Mouse (Mus musculus): ENCODE data around the gene Gm27179. TPM values are rescaled to one million over a fixed set of nuclear protein-coding genes. Genes with fewer than 3 reads are reported as not detected.
"Not testable (repeated sequence)": the region's sequence is repeated elsewhere in the genome, so short reads cannot be mapped to it uniquely, and the experiment has no call there.

Gm27179 gene
- total RNA-seq, 1 experiment from 2014 or later: not detected

- not testable (repeated sequence) for ATAC-seq (replicated peaks; ENCODE audit: insufficient number of reproducible peaks, low FRiP score, low TSS enrichment, poor library complexity, severe bottlenecking)
These were observed 24.3 kb downstream of the Gm27179 start for GRCm38 (mm10) chr14:69488001-69488400.

- ATAC-seq (replicated peaks; ENCODE audit: insufficient number of reproducible peaks, low FRiP score, low TSS enrichment, poor library complexity, severe bottlenecking): peak; percentile 51
These were observed 26.7 kb downstream of the Gm27179 start for GRCm38 (mm10) chr14:69485466-69486135.

- not testable (repeated sequence) for ATAC-seq (replicated peaks; ENCODE audit: insufficient number of reproducible peaks, low FRiP score, low TSS enrichment, poor library complexity, severe bottlenecking)
These were observed 38.3 kb downstream of the Gm27179 start for GRCm38 (mm10) chr14:69473941-69474646.

GRCm38 (mm10) chr14:69473322-69473721 lies 39.0 kb downstream of the Gm27179 start:
- not testable (repeated sequence) for ATAC-seq (replicated peaks; ENCODE audit: insufficient number of reproducible peaks, low FRiP score, low TSS enrichment, poor library complexity, severe bottlenecking)

GRCm38 (mm10) chr14:69470122-69470708 lies 42.1 kb downstream of the Gm27179 start:
- ATAC-seq (replicated peaks; ENCODE audit: insufficient number of reproducible peaks, low FRiP score, low TSS enrichment, poor library complexity, severe bottlenecking): 0 out of 2 replicates have a peak, but pooled peaks have one; percentile 37

GRCm38 (mm10) chr14:69467612-69468366 lies 44.6 kb downstream of the Gm27179 start:
- ATAC-seq (replicated peaks; ENCODE audit: insufficient number of reproducible peaks, low FRiP score, low TSS enrichment, poor library complexity, severe bottlenecking): not testable (repeated sequence)

- ATAC-seq (replicated peaks; ENCODE audit: insufficient number of reproducible peaks, low FRiP score, low TSS enrichment, poor library complexity, severe bottlenecking): not testable (repeated sequence)
These were observed 47.9 kb downstream of the Gm27179 start for GRCm38 (mm10) chr14:69464465-69464864.

Other genes with a start within 250 kb of the Gm27179 start
- gene Synb, start 218.2 kb downstream of the Gm27179 start, total RNA-seq (2017): 0.11 TPM in 1 of 3 replicates, not detected in the others
- 5.2 to 8.0 TPM (median 6.4 TPM) in 3 replicates for gene Gm16867, start 9.2 kb downstream of the Gm27179 start, total RNA-seq (2017)
- 9.6 to 14.8 TPM (median 11.2 TPM) in 3 replicates for gene Entpd4b, start 42.9 kb upstream of the Gm27179 start, total RNA-seq (2017)